Mouse (Mus musculus) liver, embryonic 16.5 days (tissue): ENCODE results near the gene Wbp4. TPM values are rescaled to one million over a fixed set of nuclear protein-coding genes. Genes with fewer than 3 reads are reported as not detected.
"Not testable (repeated sequence)": the region's sequence is repeated elsewhere in the genome, so short reads cannot be mapped to it uniquely, and the experiment has no call there.

Experiments
- ATAC-seq: fragments of 200-750 bp; cut with Nextera tagmentation; 2 replicates; pipeline ENCODE4 v1.8.0; 2017; ENCODE audit warnings: low read depth, mild to moderate bottlenecking, moderate number of reproducible peaks, moderate library complexity
- H3K27ac ChIP-seq: fragments of 300-500 bp; sonication (generic); 2 replicates; pipeline ENCODE4 v1.5.1; 2014; ENCODE audit warnings: mild to moderate bottlenecking, low read length
- H3K27me3 ChIP-seq: fragments of 300-500 bp; sonication (generic); 2 replicates; pipeline ENCODE4 v1.6.1; 2014; ENCODE audit warnings: low read depth, low read length, mixed read lengths; ENCODE audit not compliant: control insufficient read depth, insufficient read depth
- H3K36me3 ChIP-seq: fragments of 300-500 bp; sonication (generic); 2 replicates; pipeline ENCODE4 v1.6.1; 2014; ENCODE audit warnings: mild to moderate bottlenecking; ENCODE audit not compliant: control insufficient read depth, insufficient read depth
- H3K4me1 ChIP-seq: fragments of 300-500 bp; sonication (generic); 2 replicates; pipeline ENCODE4 v1.6.1; 2014; ENCODE audit warnings: low read depth, low read length, mixed read lengths; ENCODE audit not compliant: control insufficient read depth
- H3K4me2 ChIP-seq: fragments of 300-500 bp; sonication (generic); 2 replicates; pipeline ENCODE4 v1.6.1; 2014; ENCODE audit warnings: low read depth, low read length, mixed read lengths
- H3K4me3 ChIP-seq: fragments of 300-500 bp; sonication (generic); 2 replicates; pipeline ENCODE4 v1.5.1; 2014; ENCODE audit warnings: low read depth, mild to moderate bottlenecking, low read length
- H3K9ac ChIP-seq: fragments of 300-500 bp; sonication (generic); 2 replicates; pipeline ENCODE4 v1.6.1; 2014; ENCODE audit warnings: low read depth, low read length
- H3K9me3 ChIP-seq: fragments of 300-500 bp; sonication (generic); replicated peaks from 2 replicates; pipeline ENCODE4 v1.6.1; 2016; ENCODE audit warnings: low read length; ENCODE audit not compliant: control insufficient read depth
- WGBS: fragments of 180-500 bp; shearing (Covaris S2); extraction: QIAGEN DNeasy Blood & Tissue Kit; methylation state at CpG from one replicate; pipeline ENCODE4 v1.1.7; 2014; ENCODE audit not compliant: insufficient replicate concordance; 5-methylcytosine and 5-hydroxymethylcytosine counted together
- polyA plus RNA-seq: library from polyadenylated mRNA; unstranded; fragments of >200 nt; fragmentation: Nextera tagmentation; extraction: Ambion mirVana; gene quantifications from 2 replicates; pipeline ENCODE4 v1.2.1, GENCODE M21; 2015

The Wbp4 gene
- polyA plus RNA-seq, 1 experiment from 2014 or later, result 13.0 TPM

DNA sequence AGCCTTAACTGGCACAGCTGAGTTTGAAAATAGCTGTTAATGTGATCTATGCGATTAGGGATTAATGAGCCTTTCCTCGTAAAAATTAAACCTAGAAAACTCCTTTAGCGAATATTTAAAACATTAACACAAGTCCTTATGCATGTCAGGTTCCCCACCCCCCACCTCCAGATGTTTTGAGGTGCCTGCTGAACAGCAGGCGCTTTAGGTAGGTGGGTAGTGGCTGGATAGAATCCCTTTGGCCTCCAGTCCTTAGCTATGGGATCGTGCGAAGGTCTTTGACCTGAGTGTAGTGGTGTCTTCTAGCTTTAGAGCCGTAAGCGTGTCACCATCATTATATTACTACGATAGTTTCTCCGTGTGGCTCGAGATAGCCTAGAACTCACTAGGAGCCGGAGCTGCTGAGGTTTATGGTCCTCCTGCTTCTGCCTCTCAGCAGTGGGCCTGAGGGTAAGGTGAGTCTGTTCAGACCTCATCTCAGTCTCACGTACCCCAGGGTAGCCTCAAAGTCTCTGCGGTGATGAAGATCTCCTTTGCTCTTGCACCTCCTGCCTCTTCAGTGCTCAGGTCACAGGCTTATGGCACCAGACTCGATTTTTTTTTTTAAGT, 1.5 kb upstream of the Wbp4 start:
- Histone ChIP-seq H3K4me2 (peak overlapping the region; percentile 74), H3K4me3 (peak overlapping the region; percentile 99), H3K27me3 (no peaks in the 10 kb centered on the region), H3K36me3 (peaks cover 3% of the 10 kb centered on the region; the same call in 1 of the 2 replicates), H3K9me3 (no peaks in the 10 kb centered on the region), H3K4me1 (peaks cover 57% of the 10 kb centered on the region), H3K9ac (peak overlapping the region; percentile 100), H3K27ac (peak overlapping the region; percentile 100)
- WGBS, result 28% methylated on average over 15 of the region's 15 CpGs
- no peak for ATAC-seq

- WGBS, result under 1% methylated on average over 11 of the region's 11 CpGs
- Histone ChIP-seq H3K4me2 (peak overlapping the region; percentile 74), H3K27ac (peak overlapping the region; percentile 100), H3K9me3 (no peaks in the 10 kb centered on the region), H3K36me3 (peaks cover 3% of the 10 kb centered on the region; the same call in 1 of the 2 replicates), H3K9ac (peak overlapping the region; percentile 100), H3K27me3 (no peaks in the 10 kb centered on the region), H3K4me1 (peaks cover 51% of the 10 kb centered on the region), H3K4me3 (peak overlapping the region; percentile 99)
- ATAC-seq, result no peak
These were observed 936 bp upstream of the Wbp4 start for GRCm38 (mm10) chr14:79482251-79482661.

DNA sequence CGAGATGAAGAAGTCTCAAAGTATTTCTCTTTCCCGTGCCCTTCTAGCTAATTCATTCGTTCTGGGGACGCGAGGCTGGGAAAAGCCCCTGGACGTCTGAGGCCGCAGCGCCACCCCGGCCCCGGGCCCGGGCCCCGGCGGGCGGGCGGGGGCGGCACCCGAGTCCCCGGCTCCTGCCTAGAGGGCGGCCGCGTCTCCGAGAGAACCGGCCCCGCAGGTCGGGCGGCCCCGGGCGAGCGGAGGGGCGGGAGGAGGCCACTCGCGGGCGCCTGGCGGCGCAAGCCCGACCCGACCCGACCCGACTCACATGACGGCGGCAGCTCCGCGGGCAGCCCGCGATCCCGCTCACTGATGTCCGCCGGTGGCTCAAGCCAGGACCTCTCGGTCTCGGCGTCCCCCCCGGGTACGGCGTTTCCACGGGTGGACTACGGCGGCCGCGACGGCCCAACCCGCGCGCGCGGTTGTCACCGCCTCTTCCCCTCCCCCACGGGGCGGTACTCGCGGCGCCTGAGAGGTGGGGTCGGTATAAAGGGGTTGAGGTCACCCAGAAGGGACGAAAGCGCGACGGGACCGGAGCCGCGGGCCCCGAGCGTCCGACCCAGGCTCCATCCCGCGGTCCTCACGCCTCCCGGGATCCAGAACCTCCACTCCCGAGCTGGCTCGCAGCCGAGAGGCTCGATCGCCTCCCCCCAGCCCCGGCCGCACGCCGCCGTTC, 539 bp downstream of the Wbp4 start, which contains the start of gene Elf1:
Gene Elf1, plus strand, starts transcription at position 571 of the 715 bp plus-strand sequence.
- H3K9ac ChIP-seq, result peak within 1 kb of the TSS; percentile 100
- H3K4me3 ChIP-seq, result peak within 1 kb of the TSS; percentile 99
- peak within 1 kb of the TSS; percentile 100 for H3K27ac ChIP-seq
- H3K36me3 ChIP-seq, result peaks cover 8% of the 10 kb centered on the region
- ATAC-seq, result peak; percentile 71
- H3K9me3 ChIP-seq, result no peaks in the 10 kb centered on the region
- WGBS, result under 1% methylated on average over 77 of the region's 96 CpGs
- H3K4me2 ChIP-seq, result peak within 1 kb of the TSS; percentile 74
- H3K4me1 ChIP-seq, result peaks cover 38% of the 10 kb centered on the region
- H3K27me3 ChIP-seq, result no peaks in the 10 kb centered on the region

- no peaks in the 10 kb centered on the region for H3K27me3 ChIP-seq
- H3K4me2 ChIP-seq, result no peak overlapping the region
- no peak overlapping the region for H3K9ac ChIP-seq
- no peak for ATAC-seq
- no peaks in the 10 kb centered on the region for H3K9me3 ChIP-seq
- 80% methylated on average over 2 of the region's 2 CpGs for WGBS
- 0 out of 2 replicates have a peak overlapping the region, but pooled peaks have one; percentile 8 for H3K27ac ChIP-seq
- H3K4me1 ChIP-seq, result no peaks in the 10 kb centered on the region
- peaks cover 54% of the 10 kb centered on the region for H3K36me3 ChIP-seq
- no peak overlapping the region for H3K4me3 ChIP-seq
These were observed 7.9 kb downstream of the Wbp4 start for GRCm38 (mm10) chr14:79473384-79473783.

DNA sequence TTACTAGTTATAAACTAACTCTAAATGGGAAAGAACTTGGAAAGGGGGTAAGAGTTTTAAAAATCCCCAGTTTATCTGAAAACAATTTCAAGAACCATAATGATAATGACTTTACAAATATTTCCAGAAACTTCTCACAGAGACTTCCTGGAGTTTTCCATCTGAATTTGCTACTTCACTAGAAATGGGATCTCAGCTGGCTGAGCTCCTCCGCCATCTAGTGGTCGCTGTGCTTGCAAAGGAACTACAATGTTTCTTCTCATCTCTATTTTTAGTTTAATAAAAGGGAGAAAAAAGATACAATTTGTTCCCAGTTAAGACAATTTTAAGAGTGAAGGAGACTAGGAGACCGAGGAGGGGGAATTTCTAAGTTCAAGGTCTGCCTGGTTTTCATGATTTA, 13.7 kb downstream of the Wbp4 start:
- ATAC-seq, result no peak
- H3K4me1 ChIP-seq, result no peaks in the 10 kb centered on the region
- no peak overlapping the region for H3K27ac ChIP-seq
- peaks cover 68% of the 10 kb centered on the region for H3K36me3 ChIP-seq
- H3K9me3 ChIP-seq, result no peaks in the 10 kb centered on the region
- H3K4me3 ChIP-seq, result no peak overlapping the region
- 16% methylated on average over 3 of the region's 3 CpGs for WGBS
- H3K27me3 ChIP-seq, result no peaks in the 10 kb centered on the region
- H3K9ac ChIP-seq, result no peak overlapping the region
- no peak overlapping the region for H3K4me2 ChIP-seq

DNA sequence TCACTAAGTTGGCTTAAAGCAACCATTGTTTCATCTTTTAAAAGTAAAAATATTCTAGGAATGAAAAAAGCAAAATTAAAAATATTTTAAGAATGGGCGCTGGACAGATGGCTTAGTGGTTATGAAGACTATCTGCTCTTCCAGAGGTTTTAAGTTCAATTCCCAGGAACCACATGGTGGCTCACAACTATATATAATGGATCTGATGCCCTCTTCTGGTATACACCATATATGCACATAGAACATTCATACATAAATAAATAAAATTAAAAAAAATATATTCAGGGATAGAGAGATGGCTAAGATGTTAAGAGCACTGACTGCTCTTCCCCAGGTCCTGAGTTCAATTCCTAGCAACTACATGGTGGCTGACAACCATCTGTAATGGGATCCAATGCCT, 15.7 kb downstream of the Wbp4 start:
- ATAC-seq, result no peak
- peaks cover 62% of the 10 kb centered on the region for H3K36me3 ChIP-seq

GRCm38 (mm10) chr14:79460988-79461387, 20.3 kb downstream of the Wbp4 start:
- WGBS, result 84% methylated on average over 4 of the region's 4 CpGs
- Histone ChIP-seq H3K4me1 (no peaks in the 10 kb centered on the region), H3K36me3 (peaks cover 31% of the 10 kb centered on the region)

More for the DNA sequence above, 15.7 kb downstream of the Wbp4 start:
- no peaks in the 10 kb centered on the region for H3K4me1 ChIP-seq
- H3K4me2 ChIP-seq, result no peak overlapping the region
- 72% methylated on average over 1 of the region's 1 CpGs for WGBS
- H3K27me3 ChIP-seq, result no peaks in the 10 kb centered on the region
- no peaks in the 10 kb centered on the region for H3K9me3 ChIP-seq
- H3K4me3 ChIP-seq, result no peak overlapping the region
- H3K27ac ChIP-seq, result no peak overlapping the region
- no peak overlapping the region for H3K9ac ChIP-seq

DNA sequence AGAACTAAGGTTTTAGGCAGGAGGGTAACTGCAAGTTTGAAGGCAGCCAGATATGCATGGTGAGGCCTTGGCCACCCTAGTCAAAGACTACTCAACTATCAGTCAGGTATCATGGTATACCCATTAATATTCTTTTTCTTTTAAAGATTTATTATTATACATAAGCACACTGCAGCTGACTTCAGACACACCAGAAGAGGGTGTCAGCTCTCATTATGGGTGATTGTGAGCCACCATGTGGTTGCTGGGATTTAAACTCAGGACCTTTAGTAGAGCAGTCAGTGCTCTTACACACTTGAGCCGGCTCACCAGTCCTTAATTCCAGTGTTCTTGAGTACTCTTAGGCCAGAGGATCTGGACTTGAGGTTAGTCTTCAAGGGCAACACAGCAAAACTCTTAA, 20.9 kb downstream of the Wbp4 start:
- Histone ChIP-seq H3K36me3 (peaks cover 27% of the 10 kb centered on the region), H3K27me3 (no peaks in the 10 kb centered on the region), H3K4me3 (no peak overlapping the region), H3K9ac (no peak overlapping the region), H3K4me2 (no peak overlapping the region), H3K27ac (no peak overlapping the region), H3K4me1 (no peaks in the 10 kb centered on the region), H3K9me3 (no peaks in the 10 kb centered on the region)
- WGBS, result 77% methylated on average over 1 of the region's 1 CpGs
- no peak for ATAC-seq

More at GRCm38 (mm10) chr14:79460988-79461387, 20.3 kb downstream of the Wbp4 start:
- Histone ChIP-seq H3K4me3 (no peak overlapping the region), H3K4me2 (no peak overlapping the region), H3K27me3 (no peaks in the 10 kb centered on the region), H3K9me3 (no peaks in the 10 kb centered on the region), H3K9ac (no peak overlapping the region), H3K27ac (no peak overlapping the region)
- no peak for ATAC-seq

DNA sequence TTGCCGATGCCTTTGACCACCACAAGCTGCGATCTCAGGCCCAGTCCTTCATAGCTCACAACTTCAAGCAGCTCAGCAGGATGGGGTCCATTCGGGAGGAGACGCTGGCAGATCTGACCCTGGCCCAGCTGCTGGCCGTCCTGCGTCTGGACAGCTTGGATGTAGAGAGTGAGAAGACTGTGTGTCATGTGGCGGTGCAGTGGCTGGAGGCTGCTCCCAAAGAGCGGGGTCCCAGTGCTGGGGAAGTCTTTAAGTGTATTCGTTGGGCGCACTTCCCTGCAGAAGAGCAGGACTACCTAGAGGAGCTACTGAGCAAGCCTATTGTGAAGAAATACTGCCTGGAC, 28.8 kb downstream of the Wbp4 start:
- peak overlapping the region; percentile 21; the same call in 1 of the 2 replicates for H3K4me3 ChIP-seq

More for the DNA sequence above, 28.8 kb downstream of the Wbp4 start:
- not testable (repeated sequence) for H3K9ac ChIP-seq, ATAC-seq, H3K27ac ChIP-seq, H3K9me3 ChIP-seq, H3K4me1 ChIP-seq, H3K27me3 ChIP-seq, H3K36me3 ChIP-seq
- WGBS, result 97% methylated on average over 5 of the region's 10 CpGs
- peak overlapping the region; percentile 32 for H3K4me2 ChIP-seq
